In genomic region chr1:90390422-90390821, GRCm38 (mm10) we compare ENCODE assay signal across 19 mouse cellular contexts.
DNase-seq lines count a peak whose midpoint lies in the region; ATAC-seq and TF ChIP-seq lines count a peak whose summit lies in the region.
"Had no signal": no experiment of that assay in that cellular context is flagged by ENCODE, and none has a peak within 500 bp of the region (broad histone marks: within the 10 kb centered on the region; RNA-seq: fewer than 3 reads in every experiment).

No protein-coding gene starts in this region.

- peak overlapping the region; percentile 55; the same call in 1 of the 2 replicates for H3K27ac ChIP-seq in layer of hippocampus, adult 2 months
- H3K27ac ChIP-seq in embryonic facial prominence, embryonic 14.5 days (replicated peaks; ENCODE audit: low read depth, low read length) = no peak overlapping the region; the same call in 1 of the 2 replicates
- H3K27ac ChIP-seq: forebrain, embryonic 13.5 days; forebrain, embryonic 15.5 days had no signal

- peaks cover 15% of the 10 kb centered on the region for H3K4me1 ChIP-seq in embryonic facial prominence, embryonic 14.5 days (ENCODE audit: control insufficient read depth, insufficient read depth, low read length)
- H3K4me1 ChIP-seq: forebrain, embryonic 13.5 days; forebrain, embryonic 15.5 days had no signal

- H3K4me2 ChIP-seq in embryonic facial prominence, embryonic 14.5 days (ENCODE audit: low read depth, low read length) = no peak overlapping the region
- H3K4me2 ChIP-seq: forebrain, embryonic 13.5 days; forebrain, embryonic 15.5 days had no signal

- peak; percentile 13; the same call in 1 of the 2 replicates for TF ChIP-seq CTCF in layer of hippocampus, adult 2 months (conservative IDR thresholded peaks at IDR 0.05)

- peak; percentile 34; the same call in 1 of the 2 replicates for ATAC-seq in frontal cortex, adult (ENCODE audit: low TSS enrichment)
- ATAC-seq in embryonic facial prominence, embryonic 14.5 days (ENCODE audit: low read depth) = 0 out of 2 replicates have a peak, but pooled peaks have one; percentile 9
- ATAC-seq: forebrain, embryonic 13.5 days; forebrain, embryonic 15.5 days; forebrain, postnatal 0 days had no signal

- no peak overlapping the region for H3K9ac ChIP-seq in embryonic facial prominence, embryonic 14.5 days (ENCODE audit: low read depth, low read length)
- H3K9ac ChIP-seq: forebrain, embryonic 13.5 days; forebrain, embryonic 15.5 days; forebrain, postnatal 0 days had no signal

- H3K27me3 ChIP-seq in embryonic facial prominence, embryonic 14.5 days (replicated peaks; ENCODE audit: control insufficient read depth, insufficient read depth, low read length) = no peaks in the 10 kb centered on the region
- H3K27me3 ChIP-seq: forebrain, embryonic 13.5 days; forebrain, embryonic 15.5 days had no signal

- no peaks in the 10 kb centered on the region for H3K9me3 ChIP-seq in embryonic facial prominence, embryonic 14.5 days (ENCODE audit: control insufficient read depth, low read length)
- H3K9me3 ChIP-seq: forebrain, embryonic 13.5 days; forebrain, embryonic 15.5 days had no signal

- H3K4me3 ChIP-seq in layer of hippocampus, adult 2 months = no peak overlapping the region
- H3K4me3 ChIP-seq in embryonic facial prominence, embryonic 14.5 days (ENCODE audit: low read depth, low read length) = no peak overlapping the region
- H3K4me3 ChIP-seq: forebrain, embryonic 13.5 days; forebrain, embryonic 15.5 days had no signal

- WGBS in embryonic facial prominence, embryonic 14.5 days = 47% methylated on average over 7 of the region's 7 CpGs

- no peaks in the 10 kb centered on the region for H3K36me3 ChIP-seq in embryonic facial prominence, embryonic 14.5 days (ENCODE audit: control insufficient read depth, insufficient read depth, low read length)
- H3K36me3 ChIP-seq: forebrain, embryonic 15.5 days had no signal

- no peak for DNase-seq in frontal cortex, postnatal 25 days (ENCODE audit: low spot score in 2 of 2)
- peak in 1 of 2 experiments; percentile 30 for DNase-seq in layer of hippocampus, adult 2 months (ENCODE audit: low spot score in 2 of 2)
- DNase-seq in layer of hippocampus, postnatal 25 days (ENCODE audit: extremely low spot score in 1 of 2, low spot score in 1 of 2) = no peak
- DNase-seq in brain, adult 2 months (ENCODE audit: low read depth, low spot score) = peak; percentile 52
- DNase-seq in embryonic facial prominence, embryonic 14.5 days (ENCODE audit: low spot score) = peak; percentile 58
- DNase-seq in thymus, postnatal 0 days (ENCODE audit: low spot score) = no peak
- no peak for DNase-seq in heart, adult 18-20 months
- DNase-seq: adrenal gland, adult 2 months; adrenal gland, postnatal 10 days; adrenal gland, postnatal 25 days; cerebellum, adult 11-12 months; cerebellum, adult 2 months; cerebellum, adult 9-10 months; cerebellum, postnatal 10 days; cerebellum, postnatal 25 days; forebrain, postnatal 0 days had no signal

Comparison
In these comparisons a context has a peak if more than half of its experiments do, and no peak if none do; other contexts are left out.
1. DNase-seq: peak in brain, adult 2 months (single experiment) and embryonic facial prominence, embryonic 14.5 days (single experiment); none in frontal cortex, postnatal 25 days (0 of 2), layer of hippocampus, postnatal 25 days (0 of 2), thymus, postnatal 0 days (single experiment) and heart, adult 18-20 months (0 of 2).